Mouse (Mus musculus): Measurements from ENCODE around the gene Ccdc141. TPM values are rescaled to one million over a fixed set of nuclear protein-coding genes. Genes with fewer than 3 reads are reported as not detected.

Ccdc141 gene
- polyA plus RNA-seq, 1 experiment from 2014 or later: 2.5 TPM

DNA sequence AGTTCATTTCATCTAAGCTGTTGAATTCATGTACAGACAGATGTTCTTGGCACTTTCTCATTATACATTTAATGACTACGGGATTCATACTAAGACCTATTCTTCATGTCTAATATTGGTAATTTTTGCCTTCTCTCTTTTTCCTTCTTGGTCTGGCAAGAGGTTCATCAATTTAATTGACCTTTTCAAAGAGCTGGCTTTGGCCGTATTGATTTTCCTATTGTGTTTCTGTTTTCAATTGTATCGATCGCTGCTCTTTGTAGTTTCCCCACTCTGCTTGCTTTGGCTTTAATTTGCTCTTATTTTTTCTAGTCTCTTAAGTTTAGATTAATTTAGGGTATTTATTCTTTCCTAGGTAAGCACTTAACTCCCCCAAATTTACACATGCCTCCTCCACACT lies 12.9 kb downstream of the Ccdc141 start:
- Histone ChIP-seq H3K4me3 (ENCODE audit: low read depth, low read length) (no peak overlapping the region), H3K36me3 (ENCODE audit: control insufficient read depth, insufficient read depth, low read length) (no peaks in the 10 kb centered on the region), H3K27ac (ENCODE audit: low read depth, low read length) (no peak overlapping the region), H3K4me1 (ENCODE audit: control insufficient read depth, insufficient read depth, low read length) (no peaks in the 10 kb centered on the region), H3K9ac (ENCODE audit: low read length) (no peak overlapping the region), H3K9me3 (ENCODE audit: control insufficient read depth, low read length) (no peaks in the 10 kb centered on the region), H3K4me2 (no peak overlapping the region), H3K27me3 (ENCODE audit: control insufficient read depth, insufficient read depth, low read length) (no peaks in the 10 kb centered on the region)
- ATAC-seq (ENCODE audit: low FRiP score) (no peak), DNase-seq (ENCODE audit: low spot score, missing footprints) (peak; percentile 71)
- 92% methylated on average over 4 of the region's 4 CpGs for WGBS

DNA sequence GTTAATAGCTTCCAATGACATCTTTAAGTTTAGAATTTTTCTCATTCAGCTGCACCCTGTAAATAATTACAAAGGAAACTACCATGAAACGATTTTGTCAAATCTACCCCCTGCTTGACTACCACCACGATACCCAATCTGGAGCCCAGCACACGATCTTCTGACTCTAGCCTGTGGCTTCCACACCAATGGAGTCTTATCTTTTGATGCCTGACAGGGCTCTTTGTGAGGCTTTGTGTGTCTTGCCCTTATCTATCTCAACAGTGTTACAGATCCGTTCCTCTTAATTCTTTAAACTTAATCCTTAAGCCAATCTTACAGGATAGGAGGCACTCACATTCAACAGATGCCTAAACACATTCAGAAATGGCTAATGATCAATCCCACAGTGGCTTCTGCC lies 16.4 kb downstream of the Ccdc141 start:
- Histone ChIP-seq H3K9ac (ENCODE audit: low read length) (no peak overlapping the region), H3K27me3 (ENCODE audit: control insufficient read depth, insufficient read depth, low read length) (no peaks in the 10 kb centered on the region), H3K4me3 (ENCODE audit: low read depth, low read length) (no peak overlapping the region), H3K36me3 (ENCODE audit: control insufficient read depth, insufficient read depth, low read length) (no peaks in the 10 kb centered on the region), H3K4me2 (no peak overlapping the region), H3K9me3 (ENCODE audit: control insufficient read depth, low read length) (no peaks in the 10 kb centered on the region), H3K4me1 (ENCODE audit: control insufficient read depth, insufficient read depth, low read length) (no peaks in the 10 kb centered on the region), H3K27ac (ENCODE audit: low read depth, low read length) (no peak overlapping the region)
- 35% methylated on average over 4 of the region's 4 CpGs for WGBS
- peak; percentile 12 for DNase-seq (ENCODE audit: low spot score, missing footprints)
- ATAC-seq (ENCODE audit: low FRiP score): no peak

DNA sequence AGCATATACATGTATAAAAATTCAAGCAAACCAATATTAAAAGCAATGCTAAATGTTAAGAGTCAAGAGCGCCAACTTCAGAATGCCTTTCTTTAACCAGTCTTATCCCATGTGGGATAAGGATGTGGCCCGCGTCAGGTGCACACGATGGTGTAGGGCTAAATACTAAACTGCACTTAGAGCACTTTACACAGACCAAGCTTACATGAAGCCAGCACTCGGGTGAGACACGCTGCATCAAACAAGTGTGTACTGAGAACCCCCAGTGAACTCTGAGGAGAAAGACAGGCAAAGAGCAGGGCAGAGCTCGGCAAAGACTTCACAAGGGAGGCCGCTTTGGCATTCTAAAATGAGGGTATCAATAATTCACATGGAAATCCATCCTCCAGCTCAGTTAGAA lies 19.2 kb downstream of the Ccdc141 start:
- H3K4me3 ChIP-seq (ENCODE audit: low read depth, low read length): no peak overlapping the region
- H3K27ac ChIP-seq (ENCODE audit: low read depth, low read length): no peak overlapping the region
- H3K27me3 ChIP-seq (ENCODE audit: control insufficient read depth, insufficient read depth, low read length): no peaks in the 10 kb centered on the region
- DNase-seq (ENCODE audit: low spot score, missing footprints) (peak; percentile 65), ATAC-seq (ENCODE audit: low FRiP score) (no peak)
- no peak overlapping the region for H3K4me2 ChIP-seq
- no peak overlapping the region for H3K9ac ChIP-seq (ENCODE audit: low read length)
- H3K9me3 ChIP-seq (ENCODE audit: control insufficient read depth, low read length): no peaks in the 10 kb centered on the region
- no peaks in the 10 kb centered on the region for H3K4me1 ChIP-seq (ENCODE audit: control insufficient read depth, insufficient read depth, low read length)
- H3K36me3 ChIP-seq (ENCODE audit: control insufficient read depth, insufficient read depth, low read length): no peaks in the 10 kb centered on the region
- WGBS: 90% methylated on average over 8 of the region's 8 CpGs

DNA sequence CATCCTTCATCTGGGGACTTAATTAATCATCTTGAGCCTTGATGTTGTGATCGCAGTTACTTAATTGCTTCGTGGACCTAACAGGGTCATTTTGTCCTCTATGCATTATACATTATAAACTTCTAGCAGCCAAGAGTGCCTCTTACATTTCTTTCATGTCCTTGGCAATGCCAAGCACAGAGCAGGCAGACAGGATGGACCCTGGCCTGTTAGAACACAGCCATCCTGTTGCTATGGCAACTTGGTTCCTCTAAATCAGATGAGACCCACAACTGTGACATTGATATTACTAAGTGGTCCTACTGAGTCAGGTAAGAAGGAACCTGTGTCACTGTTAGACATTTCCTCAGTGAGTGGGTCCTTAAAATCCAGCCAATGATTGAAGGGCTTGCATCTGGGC lies 20.9 kb downstream of the Ccdc141 start:
- H3K27ac ChIP-seq (ENCODE audit: low read depth, low read length): no peak overlapping the region
- H3K36me3 ChIP-seq (ENCODE audit: control insufficient read depth, insufficient read depth, low read length): no peaks in the 10 kb centered on the region
- no peaks in the 10 kb centered on the region for H3K4me1 ChIP-seq (ENCODE audit: control insufficient read depth, insufficient read depth, low read length)
- H3K9me3 ChIP-seq (ENCODE audit: control insufficient read depth, low read length): no peaks in the 10 kb centered on the region
- DNase-seq (ENCODE audit: low spot score, missing footprints) (no peak), ATAC-seq (ENCODE audit: low FRiP score) (no peak)
- whole genome bisulfite sequencing: 74% methylated on average over 2 of the region's 2 CpGs
- H3K27me3 ChIP-seq (ENCODE audit: control insufficient read depth, insufficient read depth, low read length): no peaks in the 10 kb centered on the region
- H3K4me2 ChIP-seq: no peak overlapping the region
- no peak overlapping the region for H3K4me3 ChIP-seq (ENCODE audit: low read depth, low read length)
- no peak overlapping the region for H3K9ac ChIP-seq (ENCODE audit: low read length)

DNA sequence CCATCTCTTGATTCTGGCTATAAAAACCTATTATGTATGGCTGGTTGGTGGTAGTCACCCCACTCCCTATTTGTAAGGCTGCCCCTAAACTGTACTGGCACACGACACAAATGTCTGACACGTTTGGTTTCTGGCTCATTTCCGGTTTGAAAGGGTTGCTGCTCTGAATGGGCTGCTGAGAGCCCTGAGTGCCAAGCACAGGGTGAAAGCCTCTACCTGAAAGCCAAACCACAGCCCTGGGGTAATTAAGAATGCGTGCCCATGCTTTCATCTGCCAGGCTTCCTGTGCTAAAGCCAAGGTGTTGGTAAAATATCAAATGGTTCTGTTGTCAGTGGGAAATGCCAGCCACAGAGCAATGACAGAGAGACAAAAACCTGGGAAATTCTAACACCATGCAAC lies 22.2 kb downstream of the Ccdc141 start:
- WGBS: 72% methylated on average over 4 of the region's 4 CpGs
- Histone ChIP-seq H3K4me2 (no peak overlapping the region), H3K9me3 (ENCODE audit: control insufficient read depth, low read length) (no peaks in the 10 kb centered on the region), H3K36me3 (ENCODE audit: control insufficient read depth, insufficient read depth, low read length) (no peaks in the 10 kb centered on the region), H3K4me3 (ENCODE audit: low read depth, low read length) (no peak overlapping the region), H3K27ac (ENCODE audit: low read depth, low read length) (no peak overlapping the region), H3K27me3 (ENCODE audit: control insufficient read depth, insufficient read depth, low read length) (no peaks in the 10 kb centered on the region), H3K9ac (ENCODE audit: low read length) (no peak overlapping the region), H3K4me1 (ENCODE audit: control insufficient read depth, insufficient read depth, low read length) (no peaks in the 10 kb centered on the region)
- no peak for ATAC-seq (ENCODE audit: low FRiP score)
- DNase-seq (ENCODE audit: low spot score, missing footprints): peak; percentile 49

DNA sequence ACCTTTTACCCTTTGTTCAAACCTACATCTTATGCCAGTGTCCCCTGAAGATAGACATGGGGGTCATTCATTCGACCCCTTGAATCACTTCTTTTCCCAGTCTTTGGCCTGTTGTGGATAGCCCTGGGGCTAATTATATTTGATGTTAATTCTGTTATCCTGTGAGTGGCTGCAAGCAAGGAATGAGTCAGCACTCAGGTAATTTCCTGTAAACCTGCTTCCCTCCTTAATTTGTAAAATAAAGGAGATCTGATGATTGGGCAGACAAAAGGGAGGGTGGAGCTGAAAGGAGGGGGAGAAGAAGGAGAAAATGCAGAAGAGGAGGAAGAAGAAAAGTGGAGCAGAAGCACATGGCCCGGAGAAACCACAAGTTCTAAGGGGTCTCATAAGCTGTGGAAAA lies 23.5 kb downstream of the Ccdc141 start:
- no peaks in the 10 kb centered on the region for H3K9me3 ChIP-seq (ENCODE audit: control insufficient read depth, low read length)
- 69% methylated on average over 2 of the region's 2 CpGs for WGBS
- H3K4me3 ChIP-seq (ENCODE audit: low read depth, low read length): no peak overlapping the region
- no peak overlapping the region for H3K4me2 ChIP-seq
- no peak overlapping the region for H3K27ac ChIP-seq (ENCODE audit: low read depth, low read length)
- no peaks in the 10 kb centered on the region for H3K36me3 ChIP-seq (ENCODE audit: control insufficient read depth, insufficient read depth, low read length)
- H3K4me1 ChIP-seq (ENCODE audit: control insufficient read depth, insufficient read depth, low read length): no peaks in the 10 kb centered on the region
- H3K27me3 ChIP-seq (ENCODE audit: control insufficient read depth, insufficient read depth, low read length): no peaks in the 10 kb centered on the region
- H3K9ac ChIP-seq (ENCODE audit: low read length): no peak overlapping the region
- peak; percentile 23 for DNase-seq (ENCODE audit: low spot score, missing footprints)
- ATAC-seq (ENCODE audit: low FRiP score): no peak

DNA sequence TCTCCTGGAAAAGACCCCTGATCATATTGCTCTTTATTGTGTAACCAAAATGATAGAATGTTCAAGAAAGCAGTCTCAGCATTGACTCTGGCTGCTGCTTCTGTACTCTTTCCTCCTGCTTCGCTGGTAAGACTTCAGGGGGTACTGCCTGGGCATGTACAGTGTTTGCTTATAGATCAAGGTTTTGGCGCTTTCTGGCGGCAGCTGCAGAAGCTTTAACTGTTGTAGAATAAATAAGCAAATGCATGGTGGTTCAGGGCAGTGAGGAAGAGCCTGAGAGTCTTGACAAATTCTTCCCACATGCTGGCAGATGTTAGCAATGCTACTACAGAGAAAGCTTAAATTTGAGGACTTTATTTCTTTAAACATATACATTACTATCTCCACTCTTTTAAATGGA lies 24.1 kb downstream of the Ccdc141 start:
- H3K9ac ChIP-seq (ENCODE audit: low read length): no peak overlapping the region
- 74% methylated on average over 3 of the region's 3 CpGs for WGBS
- ATAC-seq (ENCODE audit: low FRiP score) (no peak), DNase-seq (ENCODE audit: low spot score, missing footprints) (peak; percentile 53)
- no peak overlapping the region for H3K27ac ChIP-seq (ENCODE audit: low read depth, low read length)
- H3K4me2 ChIP-seq: no peak overlapping the region
- H3K27me3 ChIP-seq (ENCODE audit: control insufficient read depth, insufficient read depth, low read length): no peaks in the 10 kb centered on the region
- H3K36me3 ChIP-seq (ENCODE audit: control insufficient read depth, insufficient read depth, low read length): no peaks in the 10 kb centered on the region
- no peaks in the 10 kb centered on the region for H3K4me1 ChIP-seq (ENCODE audit: control insufficient read depth, insufficient read depth, low read length)
- no peak overlapping the region for H3K4me3 ChIP-seq (ENCODE audit: low read depth, low read length)
- no peaks in the 10 kb centered on the region for H3K9me3 ChIP-seq (ENCODE audit: control insufficient read depth, low read length)

DNA sequence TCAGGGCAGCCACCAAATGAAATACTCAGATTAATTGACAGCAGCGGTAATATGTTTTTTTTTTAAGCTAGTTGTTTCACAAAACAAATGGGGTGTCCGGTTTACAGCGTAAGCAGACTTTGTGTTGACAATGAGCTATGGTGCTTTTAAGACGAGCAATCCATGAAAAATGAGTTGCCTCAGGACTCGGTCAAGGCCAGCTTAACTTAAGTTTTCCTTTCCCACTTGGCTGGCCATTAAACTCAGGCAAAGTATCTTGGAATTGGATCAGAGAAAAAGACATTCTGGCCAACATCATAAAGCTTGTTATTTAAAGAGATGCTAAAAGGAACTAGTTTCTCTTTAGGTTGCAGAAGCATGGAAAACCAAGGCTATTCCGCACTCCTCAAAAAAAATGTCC lies 26.9 kb downstream of the Ccdc141 start:
- H3K4me1 ChIP-seq (ENCODE audit: control insufficient read depth, insufficient read depth, low read length): no peaks in the 10 kb centered on the region
- WGBS: 88% methylated on average over 6 of the region's 6 CpGs
- no peak overlapping the region for H3K4me2 ChIP-seq
- DNase-seq (ENCODE audit: low spot score, missing footprints): peak; percentile 8
- no peak for ATAC-seq (ENCODE audit: low FRiP score)
- H3K9me3 ChIP-seq (ENCODE audit: control insufficient read depth, low read length): no peaks in the 10 kb centered on the region
- no peaks in the 10 kb centered on the region for H3K27me3 ChIP-seq (ENCODE audit: control insufficient read depth, insufficient read depth, low read length)
- no peak overlapping the region for H3K27ac ChIP-seq (ENCODE audit: low read depth, low read length)
- no peak overlapping the region for H3K9ac ChIP-seq (ENCODE audit: low read length)
- H3K36me3 ChIP-seq (ENCODE audit: control insufficient read depth, insufficient read depth, low read length): no peaks in the 10 kb centered on the region
- no peak overlapping the region for H3K4me3 ChIP-seq (ENCODE audit: low read depth, low read length)

DNA sequence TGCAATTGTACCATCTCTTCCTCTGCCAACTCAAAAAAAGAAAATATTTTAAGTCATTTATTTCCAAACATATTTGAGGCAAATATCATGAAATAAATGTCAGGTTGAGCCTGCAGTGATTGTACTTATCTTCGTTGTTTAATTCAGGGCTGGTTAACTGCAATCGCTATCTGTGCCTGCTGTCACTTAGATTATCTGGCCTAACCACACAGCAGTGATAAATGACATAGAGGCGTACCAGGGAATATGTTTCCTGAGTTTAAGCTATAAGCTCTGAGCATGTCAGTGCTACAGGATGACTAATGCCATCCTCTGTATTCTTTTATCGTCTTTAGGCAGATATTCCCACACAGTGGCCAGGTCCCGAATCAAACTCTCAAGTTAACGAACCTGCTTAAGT lies 31.6 kb downstream of the Ccdc141 start:
- H3K27me3 ChIP-seq (ENCODE audit: control insufficient read depth, insufficient read depth, low read length): no peaks in the 10 kb centered on the region
- ATAC-seq (ENCODE audit: low FRiP score) (no peak), DNase-seq (ENCODE audit: low spot score, missing footprints) (no peak)
- no peak overlapping the region for H3K27ac ChIP-seq (ENCODE audit: low read depth, low read length)
- H3K4me2 ChIP-seq: no peak overlapping the region
- H3K36me3 ChIP-seq (ENCODE audit: control insufficient read depth, insufficient read depth, low read length): no peaks in the 10 kb centered on the region
- no peaks in the 10 kb centered on the region for H3K9me3 ChIP-seq (ENCODE audit: control insufficient read depth, low read length)
- H3K9ac ChIP-seq (ENCODE audit: low read length): no peak overlapping the region
- no peaks in the 10 kb centered on the region for H3K4me1 ChIP-seq (ENCODE audit: control insufficient read depth, insufficient read depth, low read length)
- WGBS: 91% methylated on average over 6 of the region's 6 CpGs
- H3K4me3 ChIP-seq (ENCODE audit: low read depth, low read length): no peak overlapping the region

DNA sequence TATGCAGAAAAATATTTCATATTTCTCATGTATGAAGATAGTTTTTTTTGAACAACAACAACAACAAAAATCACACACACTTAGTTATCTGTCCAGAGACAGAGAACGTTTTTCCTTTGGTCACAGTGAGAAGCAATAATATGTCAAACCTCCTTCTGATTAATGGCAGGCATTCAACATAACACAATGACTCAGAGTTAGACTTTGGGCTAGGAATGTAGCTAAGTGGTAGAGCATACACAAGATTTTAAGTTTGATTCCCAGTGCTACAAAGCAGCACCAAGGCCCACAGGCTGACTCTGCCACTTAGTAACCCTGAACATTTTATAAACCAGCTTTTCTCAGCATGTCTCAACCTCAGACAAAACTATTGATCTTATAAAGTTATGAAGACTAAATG lies 35.5 kb downstream of the Ccdc141 start:
- no peaks in the 10 kb centered on the region for H3K36me3 ChIP-seq (ENCODE audit: control insufficient read depth, insufficient read depth, low read length)
- H3K9me3 ChIP-seq (ENCODE audit: control insufficient read depth, low read length): no peaks in the 10 kb centered on the region
- H3K4me1 ChIP-seq (ENCODE audit: control insufficient read depth, insufficient read depth, low read length): no peaks in the 10 kb centered on the region
- DNase-seq (ENCODE audit: low spot score, missing footprints) (no peak), ATAC-seq (ENCODE audit: low FRiP score) (no peak)
- H3K9ac ChIP-seq (ENCODE audit: low read length): no peak overlapping the region
- no peak overlapping the region for H3K27ac ChIP-seq (ENCODE audit: low read depth, low read length)
- no peak overlapping the region for H3K4me3 ChIP-seq (ENCODE audit: low read depth, low read length)
- H3K4me2 ChIP-seq: no peak overlapping the region
- H3K27me3 ChIP-seq (ENCODE audit: control insufficient read depth, insufficient read depth, low read length): no peaks in the 10 kb centered on the region
- WGBS: 81% methylated on average over 1 of the region's 1 CpGs

All from midbrain, embryonic 11.5 days (tissue).